Mouse (Mus musculus) heart, postnatal 4 days (tissue): ENCODE measurements around the gene Capn11. TPM values are rescaled to one million over a fixed set of nuclear protein-coding genes. Genes with fewer than 3 reads are reported as not detected.

Experiments used
- DNase-seq: peaks from one replicate; pipeline ENCODE4 v3.0.0; 2021
- total RNA-seq, 2 experiments: library from RNA; stranded (reverse); gene quantifications; 2 replicates each; pipeline ENCODE4 v1.2.3; 2021

The Capn11 gene
- total RNA-seq, 2 experiments from 2014 or later = 1.3 TPM; not detected in 1

GRCm38 (mm10) chr17:45582715-45583355, 76.3 kb downstream of the Capn11 start:
- no peak for DNase-seq

- DNase-seq = no peak
These were observed 76.9 kb downstream of the Capn11 start for GRCm38 (mm10) chr17:45582188-45582587.

- DNase-seq = peak; percentile 87
These were observed 77.5 kb downstream of the Capn11 start for GRCm38 (mm10) chr17:45581567-45581983.

GRCm38 (mm10) chr17:45580958-45581477, 78.1 kb downstream of the Capn11 start:
- peak; percentile 65 for DNase-seq

Other genes with a start within 250 kb of the Capn11 start
- 10 to 100 TPM; 52.4 to 54.4 TPM for gene Cdc5l, start 225.6 kb downstream of the Capn11 start, total RNA-seq
- under 1 TPM; 0.71 to 0.92 TPM for gene Spats1, start 183.9 kb downstream of the Capn11 start, total RNA-seq
- gene Aars2, start 152.5 kb downstream of the Capn11 start, total RNA-seq = 10 to 100 TPM; 21.5 to 21.9 TPM
- not detected for gene Tcte1, start 135.9 kb downstream of the Capn11 start, total RNA-seq
- under 1 TPM; 0.20 to 0.24 TPM for gene Tmem151b, start 109.6 kb downstream of the Capn11 start, total RNA-seq
- 1 to 10 TPM; 1.5 to 1.9 TPM for gene Nfkbie, start 103.6 kb downstream of the Capn11 start, total RNA-seq
- 10 to 100 TPM; 37.3 to 39.2 TPM for gene Slc35b2, start 95.5 kb downstream of the Capn11 start, total RNA-seq
- gene Hsp90ab1, start 86.1 kb downstream of the Capn11 start, total RNA-seq = 1,000 to 10,000 TPM; 1,093 to 1,133 TPM
- 10 to 100 TPM; 77.9 to 96.2 TPM for gene Slc29a1, start 59.7 kb downstream of the Capn11 start, total RNA-seq
- not detected for gene Mymx, start 57.2 kb downstream of the Capn11 start, total RNA-seq
- 10 to 100 TPM; 89.8 to 90.8 TPM for gene Mrpl14, start 27.0 kb upstream of the Capn11 start, total RNA-seq
- gene Tmem63b, start 27.6 kb upstream of the Capn11 start, total RNA-seq = 10 to 100 TPM; 74.3 to 77.1 TPM
- under 1 TPM in 1 of 2 experiments, not detected in 1; 0.97 TPM for gene 1600014C23Rik, start 74.5 kb upstream of the Capn11 start, total RNA-seq